Mouse (Mus musculus) heart, embryonic 11.5 days (tissue): ENCODE data around the gene Olfr39. TPM values are rescaled to one million over a fixed set of nuclear protein-coding genes. Genes with fewer than 3 reads are reported as not detected.
"Not testable (repeated sequence)": the region's sequence is repeated elsewhere in the genome, so short reads cannot be mapped to it uniquely, and the experiment has no call there.

Experiments
- ATAC-seq: fragments of 200-750 bp; cut with Nextera tagmentation; replicated peaks from 2 replicates; pipeline ENCODE4 v1.8.0; 2017; ENCODE audit warnings: moderate library complexity; ENCODE audit not compliant: insufficient number of reproducible peaks, low FRiP score, low TSS enrichment
- H3K27ac ChIP-seq: fragments of 300-500 bp; sonication (generic); 2 replicates; pipeline ENCODE4 v1.5.1; 2014; ENCODE audit warnings: mild to moderate bottlenecking, low read depth, low read length
- H3K27me3 ChIP-seq: fragments of 300-500 bp; sonication (generic); 2 replicates; pipeline ENCODE4 v1.6.1; 2014; ENCODE audit warnings: mild to moderate bottlenecking, low read length, mixed read lengths; ENCODE audit not compliant: control insufficient read depth, insufficient read depth
- H3K36me3 ChIP-seq: fragments of 300-500 bp; sonication (generic); 2 replicates; pipeline ENCODE4 v1.6.1; 2014; ENCODE audit warnings: mild to moderate bottlenecking, low read length, moderate library complexity, mixed read lengths; ENCODE audit not compliant: control insufficient read depth, insufficient read depth
- H3K4me1 ChIP-seq: fragments of 300-500 bp; sonication (generic); 2 replicates; pipeline ENCODE4 v1.6.1; 2014; ENCODE audit warnings: low read length; ENCODE audit not compliant: control insufficient read depth, insufficient read depth
- H3K4me2 ChIP-seq: fragments of 300-500 bp; sonication (generic); 2 replicates; pipeline ENCODE4 v1.6.1; 2014; ENCODE audit warnings: mild to moderate bottlenecking, moderate library complexity
- H3K4me3 ChIP-seq: fragments of 300-500 bp; sonication (generic); 2 replicates; pipeline ENCODE4 v1.5.1; 2014; ENCODE audit warnings: low read depth, low read length
- H3K9ac ChIP-seq: fragments of 300-500 bp; sonication (generic); 2 replicates; pipeline ENCODE4 v1.6.1; 2014; ENCODE audit warnings: mild to moderate bottlenecking, low read depth, low read length, moderate library complexity
- H3K9me3 ChIP-seq: fragments of 300-500 bp; sonication (generic); replicated peaks from 2 replicates; pipeline ENCODE4 v1.6.1; 2016; ENCODE audit warnings: low read length; ENCODE audit not compliant: control insufficient read depth
- WGBS: fragments of 180-500 bp; shearing (Covaris S2); extraction: QIAGEN DNeasy Blood & Tissue Kit; methylation state at CpG from one replicate; pipeline ENCODE4 v1.1.7; 2014; ENCODE audit not compliant: insufficient replicate concordance; 5-methylcytosine and 5-hydroxymethylcytosine counted together
- polyA plus RNA-seq: library from polyadenylated mRNA; unstranded; fragments of >200 nt; fragmentation: Nextera tagmentation; extraction: Ambion mirVana; gene quantifications from 2 replicates; pipeline ENCODE4 v1.2.1, GENCODE M21; 2014

Olfr39 gene
- polyA plus RNA-seq: not detected in 2 replicates

- H3K27ac ChIP-seq: no peak within 1 kb of the TSS
- H3K4me3 ChIP-seq: no peak within 1 kb of the TSS
- no peaks in the 10 kb centered on the region for H3K4me1 ChIP-seq
- no peak for ATAC-seq
- H3K9ac ChIP-seq: no peak within 1 kb of the TSS
- no peaks in the 10 kb centered on the region for H3K36me3 ChIP-seq
- 69% methylated on average over 1 of the region's 1 CpGs for WGBS
- no peaks in the 10 kb centered on the region for H3K9me3 ChIP-seq
- no peak within 1 kb of the TSS for H3K4me2 ChIP-seq
- no peaks in the 10 kb centered on the region for H3K27me3 ChIP-seq
Observed at GRCm38 (mm10) chr9:20282051-20282450, at the start of gene Olfr39. Gene Olfr39 (plus strand): TSS chr9:20282351.

- no peak within 1 kb of the TSS for H3K9ac ChIP-seq
- no peak within 1 kb of the TSS for H3K27ac ChIP-seq
- no peaks in the 10 kb centered on the region for H3K36me3 ChIP-seq
- no peaks in the 10 kb centered on the region for H3K27me3 ChIP-seq
- no peak for ATAC-seq
- H3K4me2 ChIP-seq: no peak within 1 kb of the TSS
- H3K4me3 ChIP-seq: no peak within 1 kb of the TSS
- H3K9me3 ChIP-seq: 0 out of 2 replicates have a peak, but pooled peaks cover 2% of the 10 kb centered on the region
- H3K4me1 ChIP-seq: no peaks in the 10 kb centered on the region
Observed at GRCm38 (mm10) chr9:20236819-20237218, 45.3 kb upstream of the Olfr39 start, which contains the start of gene Olfr872. Gene Olfr872 (plus strand): TSS chr9:20237119.

DNA sequence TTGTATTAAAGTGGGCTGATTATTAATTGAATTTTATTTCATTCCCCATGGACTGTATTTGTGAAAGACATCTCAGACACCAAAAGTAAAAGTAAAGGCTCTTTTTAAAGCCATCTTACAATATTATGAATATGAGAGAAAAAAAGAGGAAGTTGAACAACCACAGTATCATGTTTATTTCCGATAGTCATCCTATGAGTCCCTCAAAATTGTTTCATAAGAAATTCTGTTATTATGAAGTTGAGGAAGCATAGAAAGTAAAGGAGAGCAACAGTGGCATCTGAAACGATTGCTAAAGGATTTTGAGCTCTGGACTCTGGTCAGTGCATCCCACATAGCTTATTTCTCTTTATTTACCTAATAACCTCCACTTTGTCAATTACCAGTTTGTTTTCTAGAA, 44.8 kb upstream of the Olfr39 start:
- Histone ChIP-seq H3K4me3 (no peak overlapping the region), H3K9me3 (0 out of 2 replicates have a peak, but pooled peaks cover 2% of the 10 kb centered on the region), H3K36me3 (no peaks in the 10 kb centered on the region), H3K4me2 (no peak overlapping the region), H3K27ac (no peak overlapping the region), H3K4me1 (no peaks in the 10 kb centered on the region), H3K27me3 (no peaks in the 10 kb centered on the region), H3K9ac (no peak overlapping the region)
- ATAC-seq: no peak
- 50% methylated on average over 2 of the region's 2 CpGs for WGBS

DNA sequence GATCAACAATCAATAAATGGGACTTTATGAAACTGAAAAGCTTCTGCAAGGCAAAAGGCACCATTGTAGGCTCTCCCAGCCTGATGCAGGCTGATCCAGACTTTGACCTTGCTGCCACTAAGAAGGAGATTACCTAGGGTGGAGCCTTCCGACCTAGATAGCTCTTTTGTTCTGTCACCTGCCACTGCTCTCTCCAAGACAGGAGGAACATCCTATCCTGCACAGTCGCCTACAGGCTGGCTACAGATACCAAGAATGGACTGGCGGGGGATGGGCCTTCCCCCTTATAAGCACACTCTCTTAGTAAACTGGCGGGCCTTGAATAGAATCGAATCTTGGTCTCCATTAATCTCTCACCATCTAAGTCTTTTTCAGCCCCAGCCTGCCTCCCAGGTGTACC, 13.4 kb downstream of the Olfr39 start:
- H3K4me1 ChIP-seq, H3K4me2 ChIP-seq, H3K9ac ChIP-seq, H3K9me3 ChIP-seq, H3K27ac ChIP-seq, H3K4me3 ChIP-seq, ATAC-seq, H3K36me3 ChIP-seq, H3K27me3 ChIP-seq: not testable (repeated sequence)
- 74% methylated on average over 5 of the region's 5 CpGs for WGBS

- no peak within 1 kb of the TSS for H3K9ac ChIP-seq
- no peaks in the 10 kb centered on the region for H3K9me3 ChIP-seq
- no peak for ATAC-seq
- H3K36me3 ChIP-seq: no peaks in the 10 kb centered on the region
- H3K4me1 ChIP-seq: no peaks in the 10 kb centered on the region
- WGBS: 67% methylated on average over 1 of the region's 1 CpGs
- no peak within 1 kb of the TSS for H3K4me2 ChIP-seq
- no peak within 1 kb of the TSS for H3K4me3 ChIP-seq
- no peak within 1 kb of the TSS for H3K27ac ChIP-seq
- H3K27me3 ChIP-seq: no peaks in the 10 kb centered on the region
Observed at GRCm38 (mm10) chr9:20298232-20298631, 16.1 kb downstream of the Olfr39 start, which contains the start of gene Olfr873. Gene Olfr873 (plus strand): TSS chr9:20298532.

DNA sequence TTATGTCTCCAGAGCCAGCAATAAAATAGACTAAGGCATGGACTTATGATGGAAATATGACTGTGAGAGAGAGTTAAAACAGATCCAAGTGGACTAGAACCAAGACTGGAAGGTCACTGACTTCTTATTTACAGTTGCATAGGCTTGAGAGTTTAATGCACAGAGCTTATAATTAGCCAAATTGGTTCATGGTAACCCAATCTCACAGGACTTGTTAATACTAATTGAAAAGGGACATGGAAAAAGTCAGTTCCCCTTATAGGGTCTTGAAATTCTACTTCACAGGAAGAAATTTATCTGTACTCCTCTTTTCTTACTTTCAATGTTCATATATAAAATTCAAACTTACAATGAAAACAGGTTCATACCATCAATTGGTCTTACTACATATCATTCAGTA, 53.8 kb downstream of the Olfr39 start, which contains the start of gene Olfr18:
Olfr18 (minus strand) TSS at position 101 of the 400 bp plus-strand sequence.
- no peaks in the 10 kb centered on the region for H3K36me3 ChIP-seq
- H3K9me3 ChIP-seq: no peaks in the 10 kb centered on the region
- no peak within 1 kb of the TSS for H3K4me2 ChIP-seq
- no peak within 1 kb of the TSS for H3K27ac ChIP-seq
- no peak within 1 kb of the TSS for H3K9ac ChIP-seq
- H3K4me3 ChIP-seq: no peak within 1 kb of the TSS
- no peaks in the 10 kb centered on the region for H3K4me1 ChIP-seq
- ATAC-seq: no peak
- no peaks in the 10 kb centered on the region for H3K27me3 ChIP-seq

Other genes starting within 250 kb of the Olfr39 start
- not detected in 2 replicates for gene Olfr867, start 224.8 kb upstream of the Olfr39 start, polyA plus RNA-seq
- gene Olfr868, start 183.7 kb upstream of the Olfr39 start, polyA plus RNA-seq: not detected in 2 replicates
- gene Olfr869, start 153.3 kb upstream of the Olfr39 start, polyA plus RNA-seq: not detected in 2 replicates
- gene Olfr870, start 108.3 kb upstream of the Olfr39 start, polyA plus RNA-seq: not detected in 2 replicates
- not detected in 2 replicates for gene Olfr871, start 70.1 kb upstream of the Olfr39 start, polyA plus RNA-seq
- gene Olfr872, start 45.2 kb upstream of the Olfr39 start, polyA plus RNA-seq: not detected in 2 replicates
- gene Olfr873, start 16.2 kb downstream of the Olfr39 start, polyA plus RNA-seq: not detected in 2 replicates
- 0.10 TPM in 1 of 2 replicates, not detected in the other for gene Olfr18, start 53.7 kb downstream of the Olfr39 start, polyA plus RNA-seq
- gene Zfp560, start 102.8 kb downstream of the Olfr39 start, polyA plus RNA-seq: 26.0 and 27.0 TPM in 2 replicates
- gene Zfp26, start 177.8 kb downstream of the Olfr39 start, polyA plus RNA-seq: 14.1 and 16.4 TPM in 2 replicates
- 16.4 and 17.1 TPM in 2 replicates for gene Zfp426, start 210.4 kb downstream of the Olfr39 start, polyA plus RNA-seq
- gene Zfp266, start 239.1 kb downstream of the Olfr39 start, polyA plus RNA-seq: 50.7 and 56.7 TPM in 2 replicates